Comparison of ENCODE assay signal across 17 mouse cellular contexts in the genomic region with DNA sequence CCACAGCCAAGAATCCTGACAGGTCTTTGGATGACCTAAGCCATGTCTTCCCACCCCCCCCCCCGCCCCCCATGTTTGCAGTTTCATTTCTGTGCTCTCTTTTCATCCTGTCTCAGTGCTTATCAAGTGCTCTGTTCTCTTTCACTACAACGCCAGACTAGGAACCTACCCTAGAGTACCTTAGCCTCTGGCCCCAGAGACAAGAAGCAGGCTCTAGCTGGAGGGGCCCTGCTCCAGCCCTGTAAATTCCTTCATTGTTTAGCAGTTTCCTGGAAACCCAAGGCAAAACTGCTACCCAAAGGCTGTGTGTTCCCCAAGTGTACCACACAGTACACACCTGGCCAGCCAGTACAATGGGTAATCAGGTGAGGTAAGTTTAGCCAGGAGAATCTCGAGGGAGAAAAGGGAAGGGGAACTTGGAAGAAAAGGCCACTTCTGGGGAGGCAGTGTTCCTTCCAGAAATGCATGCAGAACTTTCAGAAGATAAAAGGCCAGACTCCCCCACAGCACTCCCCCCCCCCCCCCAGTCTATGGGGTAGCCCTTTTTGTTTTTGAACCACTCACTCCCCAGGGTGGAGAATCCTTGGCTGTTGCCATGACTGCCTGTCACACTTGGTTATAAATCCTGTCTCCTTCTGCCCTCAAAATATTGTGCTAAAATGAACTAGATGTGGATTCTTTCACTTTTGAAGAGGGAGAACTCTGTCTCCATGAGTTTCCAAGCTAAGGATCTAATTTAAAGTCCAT.
DNase-seq lines count a peak whose midpoint lies in the region; ATAC-seq lines count a peak whose summit lies in the region.
"Had no signal": no experiment of that assay in that cellular context is flagged by ENCODE, and none has a peak within 500 bp of the region (broad histone marks: within the 10 kb centered on the region; RNA-seq: fewer than 3 reads in every experiment).

No protein-coding gene starts in this region.

- H3K27me3 ChIP-seq in heart, embryonic 11.5 days (ENCODE audit: control insufficient read depth, insufficient read depth, low read length): no peaks in the 10 kb centered on the region
- H3K27me3 ChIP-seq in hindbrain, embryonic 11.5 days (ENCODE audit: control insufficient read depth, insufficient read depth, low read length): no peaks in the 10 kb centered on the region
- H3K27me3 ChIP-seq in limb, embryonic 12.5 days: 0 out of 2 replicates have a peak, but pooled peaks cover 3% of the 10 kb centered on the region
- H3K27me3 ChIP-seq: limb, embryonic 15.5 days had no signal

- H3K4me3 ChIP-seq in heart, embryonic 11.5 days (ENCODE audit: low read depth, low read length): no peak overlapping the region
- no peak overlapping the region for H3K4me3 ChIP-seq in hindbrain, embryonic 11.5 days (ENCODE audit: low read depth, low read length)
- no peak overlapping the region for H3K4me3 ChIP-seq in limb, embryonic 12.5 days (replicated peaks)
- H3K4me3 ChIP-seq: forebrain, embryonic 12.5 days; limb, embryonic 15.5 days had no signal

- peaks cover 30% of the 10 kb centered on the region for H3K4me1 ChIP-seq in heart, embryonic 11.5 days (ENCODE audit: control insufficient read depth, insufficient read depth, low read length)
- no peaks in the 10 kb centered on the region for H3K4me1 ChIP-seq in hindbrain, embryonic 11.5 days (replicated peaks; ENCODE audit: control insufficient read depth, insufficient read depth, low read length)
- H3K4me1 ChIP-seq in limb, embryonic 12.5 days (replicated peaks): peaks cover 25% of the 10 kb centered on the region

- no peaks in the 10 kb centered on the region for H3K9me3 ChIP-seq in heart, embryonic 11.5 days (replicated peaks; ENCODE audit: control insufficient read depth, low read length)
- no peaks in the 10 kb centered on the region for H3K9me3 ChIP-seq in hindbrain, embryonic 11.5 days (ENCODE audit: control insufficient read depth, low read length)
- H3K9me3 ChIP-seq in limb, embryonic 12.5 days: no peaks in the 10 kb centered on the region
- H3K9me3 ChIP-seq: forebrain, embryonic 12.5 days; G1E; limb, embryonic 15.5 days had no signal

- peak overlapping the region; percentile 68; the same call in 1 of the 2 replicates for H3K27ac ChIP-seq in heart, embryonic 11.5 days (ENCODE audit: low read depth, low read length)
- H3K27ac ChIP-seq in hindbrain, embryonic 11.5 days (ENCODE audit: low read depth, low read length): peak overlapping the region; percentile 61
- H3K27ac ChIP-seq in limb, embryonic 12.5 days: peak overlapping the region; percentile 57; the same call in 1 of the 2 replicates
- H3K27ac ChIP-seq: forebrain, embryonic 12.5 days; limb, embryonic 15.5 days had no signal

- H3K36me3 ChIP-seq in heart, embryonic 11.5 days (ENCODE audit: control insufficient read depth, insufficient read depth, low read length): no peaks in the 10 kb centered on the region
- no peaks in the 10 kb centered on the region for H3K36me3 ChIP-seq in hindbrain, embryonic 11.5 days (ENCODE audit: control insufficient read depth, insufficient read depth, low read length)
- no peaks in the 10 kb centered on the region for H3K36me3 ChIP-seq in limb, embryonic 12.5 days
- H3K36me3 ChIP-seq: forebrain, embryonic 12.5 days; G1E; limb, embryonic 15.5 days had no signal

- DNase-seq in heart, postnatal 4 days: no peak
- peak; percentile 37 for DNase-seq in embryo, embryonic 11 days
- peak; percentile 40 for DNase-seq in hindbrain, embryonic 11.5 days (ENCODE audit: low spot score)
- no peak for DNase-seq in thymus, adult 18-20 months
- no peak for DNase-seq in spleen, postnatal 4 days (ENCODE audit: low spot score in 2 of 2)
- no peak for DNase-seq in urinary bladder, adult 18-20 months (ENCODE audit: low spot score in 2 of 2)
- DNase-seq: adrenal gland, postnatal 36 days; gastrocnemius, postnatal 36 days; layer of hippocampus, adult 9-11 months; right cerebral cortex, postnatal 14 days; thymus, postnatal 14 days had no signal

- peak; percentile 67 for ATAC-seq in heart, embryonic 11.5 days (replicated peaks; ENCODE audit: insufficient number of reproducible peaks, low FRiP score, low TSS enrichment)
- peak; percentile 88 for ATAC-seq in hindbrain, embryonic 11.5 days (ENCODE audit: low FRiP score)
- ATAC-seq in limb, embryonic 12.5 days (ENCODE audit: insufficient number of reproducible peaks, insufficient read depth, low FRiP score, low TSS enrichment, low read depth): no peak
- ATAC-seq: inflammation-experienced regulatory T-cells, adult 6 months had no signal

- no peak overlapping the region for H3K9ac ChIP-seq in heart, embryonic 11.5 days (ENCODE audit: low read depth, low read length)
- H3K9ac ChIP-seq in hindbrain, embryonic 11.5 days (ENCODE audit: low read depth, low read length): no peak overlapping the region
- no peak overlapping the region for H3K9ac ChIP-seq in limb, embryonic 12.5 days (replicated peaks)
- H3K9ac ChIP-seq: forebrain, embryonic 12.5 days; limb, embryonic 15.5 days had no signal

- no peak overlapping the region for H3K4me2 ChIP-seq in heart, embryonic 11.5 days
- H3K4me2 ChIP-seq in hindbrain, embryonic 11.5 days (replicated peaks; ENCODE audit: low read depth, low read length): no peak overlapping the region
- 0 out of 2 replicates have a peak overlapping the region, but pooled peaks have one; percentile 3 for H3K4me2 ChIP-seq in limb, embryonic 12.5 days
- H3K4me2 ChIP-seq: forebrain, embryonic 12.5 days; limb, embryonic 15.5 days had no signal

- 15% methylated on average over 3 of the region's 3 CpGs for WGBS in heart, embryonic 11.5 days (ENCODE audit: insufficient replicate concordance)
- 21% methylated on average over 3 of the region's 3 CpGs for WGBS in hindbrain, embryonic 11.5 days
- 30% methylated on average over 3 of the region's 3 CpGs for WGBS in limb, embryonic 12.5 days

Comparison
In these comparisons a context has a peak if more than half of its experiments do, and no peak if none do; other contexts are left out.
1. DNase-seq: peak in embryo, embryonic 11 days (single experiment) and hindbrain, embryonic 11.5 days (single experiment); none in heart, postnatal 4 days (single experiment), thymus, adult 18-20 months (0 of 2), spleen, postnatal 4 days (0 of 2) and urinary bladder, adult 18-20 months (0 of 2).
2. Peak in every context shown above with its lines, with median percentiles within 50 percentile points of each other: H3K27ac ChIP-seq.